Mouse (Mus musculus): Measurements from ENCODE around the gene Naf1.
A peak's percentile ranks its signal among the peaks of the same experiment; 100 is the strongest.

The Naf1 gene

DNA sequence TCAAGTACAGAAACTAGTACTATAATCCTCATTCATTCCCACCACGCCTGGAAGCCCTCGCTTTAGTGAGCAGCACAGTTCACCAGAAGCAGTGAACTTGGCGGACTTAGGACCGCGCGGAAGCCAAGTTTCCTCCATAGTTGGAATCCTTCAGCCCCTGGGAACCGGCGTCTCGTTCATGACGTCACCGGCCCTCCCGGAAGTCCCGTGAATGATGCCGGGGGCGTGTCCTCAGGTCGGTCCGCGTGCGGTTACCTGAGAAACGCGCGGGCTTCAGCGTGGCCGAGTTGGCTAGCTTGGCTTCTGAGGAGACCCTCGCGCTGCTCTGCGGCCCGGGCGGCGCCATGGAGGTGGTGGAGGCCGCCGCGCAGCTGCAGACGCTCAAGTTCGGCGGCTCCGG lies at the start of gene Naf1:
Naf1 (plus strand) TSS at position 195 of the 400 bp plus-strand sequence.
- peak; percentile 81 for DNase-seq (ENCODE audit: extremely low spot score, low read depth, low spot score)

DNA sequence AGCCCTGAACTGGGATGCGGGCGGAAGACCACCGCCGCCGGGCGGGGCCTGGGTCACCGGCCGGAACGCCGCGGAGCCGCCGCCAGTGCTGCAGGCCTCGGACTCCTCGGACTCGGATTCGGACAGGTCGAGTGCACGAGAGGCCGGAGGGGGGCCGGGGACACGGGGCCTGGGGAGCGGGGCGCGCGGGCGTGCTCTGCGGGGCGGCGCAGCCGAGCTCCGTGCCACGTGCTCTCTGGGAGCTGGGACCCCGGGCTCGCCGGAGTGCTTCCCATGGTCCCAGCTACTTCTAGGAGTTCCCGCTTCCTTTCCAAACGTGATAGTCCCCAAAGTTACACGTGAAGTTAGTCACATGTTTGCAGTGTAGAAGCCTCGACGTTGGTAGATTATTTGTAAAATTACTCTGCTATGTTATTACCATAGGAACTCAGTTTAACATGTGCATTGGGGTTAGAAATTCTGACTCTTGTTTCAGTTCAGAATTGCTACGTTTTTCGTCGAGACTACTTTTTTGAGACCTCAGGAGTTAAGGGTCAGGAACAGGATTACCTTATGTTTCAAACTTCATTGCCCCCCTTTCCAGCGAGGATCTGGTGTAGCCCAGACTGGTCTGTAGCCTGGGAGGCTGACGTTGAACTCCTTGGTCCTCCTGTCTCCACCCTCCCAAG lies 1.0 kb downstream of the Naf1 start:
- DNase-seq (ENCODE audit: extremely low spot score, low read depth, low spot score): peak; percentile 14

DNA sequence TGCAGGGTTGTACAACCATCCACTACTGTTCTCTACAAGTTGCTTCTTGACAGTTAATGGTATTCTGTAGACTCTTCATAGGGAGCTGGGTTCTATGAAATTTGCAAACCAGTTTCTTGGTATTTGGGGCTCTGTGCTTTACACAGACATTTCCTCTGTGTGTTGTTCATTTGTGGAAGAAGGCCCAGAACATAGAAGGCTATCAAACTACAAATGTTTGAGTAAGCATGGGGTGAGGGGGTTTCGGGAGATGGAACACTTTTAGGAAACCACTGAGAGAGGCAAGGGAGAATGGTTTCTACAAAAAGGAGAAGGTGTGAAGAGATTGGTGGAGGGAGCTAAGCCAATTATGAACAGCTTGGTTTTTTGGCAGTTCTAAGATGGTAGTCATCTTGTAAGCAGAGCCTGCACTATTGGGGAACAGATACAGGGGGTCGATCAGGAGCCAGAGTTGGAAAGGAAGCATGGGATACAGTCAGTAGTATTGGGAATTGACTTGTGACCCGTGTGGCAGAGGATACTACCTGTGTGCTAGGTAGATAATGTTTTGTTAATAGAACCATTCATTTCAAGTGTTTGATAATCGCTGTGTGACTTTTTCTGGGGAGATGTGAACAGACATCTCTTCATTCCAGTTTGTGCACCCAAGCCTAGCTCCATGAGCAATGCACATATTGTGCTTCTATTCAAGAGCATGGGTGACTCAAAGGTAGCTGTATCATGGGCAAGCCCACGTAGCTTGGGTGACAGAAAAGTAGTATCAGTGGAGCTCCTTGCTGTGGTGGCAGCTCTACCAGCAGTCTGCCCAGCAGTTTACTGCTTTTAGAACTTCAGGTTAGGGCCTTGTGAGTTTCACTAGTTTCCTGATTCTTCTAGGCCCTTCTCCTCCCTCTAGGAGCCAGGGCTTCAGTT lies 1.8 kb downstream of the Naf1 start:
- DNase-seq (ENCODE audit: extremely low spot score, low read depth, low spot score): no peak

DNA sequence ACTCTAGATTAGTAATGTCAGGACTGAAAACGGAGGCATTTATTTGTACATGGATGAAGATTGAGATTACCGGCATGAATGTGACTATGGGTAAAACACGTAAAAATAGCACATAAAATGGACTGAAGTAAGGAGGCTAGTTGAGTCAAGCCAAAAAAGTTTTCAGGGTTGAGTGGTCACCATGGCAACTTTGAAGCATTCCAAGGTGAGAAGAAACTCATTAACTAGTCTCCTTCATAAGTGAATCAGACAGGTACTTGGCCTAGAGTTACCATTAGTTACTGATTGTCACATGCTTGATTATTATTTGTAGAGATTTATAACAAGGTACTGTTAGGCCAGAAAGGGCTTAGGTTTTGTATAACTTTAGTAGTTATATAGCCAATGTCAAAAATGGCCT lies 3.7 kb downstream of the Naf1 start:
- no peak for DNase-seq (ENCODE audit: extremely low spot score, low read depth, low spot score)

DNA sequence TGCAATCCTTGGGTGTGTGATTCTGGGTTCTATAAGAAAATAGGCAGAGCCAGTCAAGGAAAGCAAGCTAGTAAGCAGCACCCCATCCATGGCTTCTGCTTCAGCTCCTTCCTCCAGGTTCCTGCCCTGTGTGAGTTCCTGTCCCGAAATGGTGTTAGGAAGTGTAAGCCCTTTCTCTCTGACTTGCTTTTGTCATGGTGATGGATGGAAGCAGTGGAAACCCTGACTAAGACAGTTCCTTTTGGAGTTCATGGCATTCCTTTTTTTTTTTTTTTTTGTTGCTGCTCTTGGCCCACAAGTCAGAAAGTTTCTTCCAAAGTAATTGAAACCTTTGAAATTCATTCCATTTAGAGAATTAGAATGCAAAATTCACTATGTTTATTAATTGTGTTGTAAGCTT lies 5.1 kb downstream of the Naf1 start:
- DNase-seq (ENCODE audit: extremely low spot score, low read depth, low spot score): no peak

DNA sequence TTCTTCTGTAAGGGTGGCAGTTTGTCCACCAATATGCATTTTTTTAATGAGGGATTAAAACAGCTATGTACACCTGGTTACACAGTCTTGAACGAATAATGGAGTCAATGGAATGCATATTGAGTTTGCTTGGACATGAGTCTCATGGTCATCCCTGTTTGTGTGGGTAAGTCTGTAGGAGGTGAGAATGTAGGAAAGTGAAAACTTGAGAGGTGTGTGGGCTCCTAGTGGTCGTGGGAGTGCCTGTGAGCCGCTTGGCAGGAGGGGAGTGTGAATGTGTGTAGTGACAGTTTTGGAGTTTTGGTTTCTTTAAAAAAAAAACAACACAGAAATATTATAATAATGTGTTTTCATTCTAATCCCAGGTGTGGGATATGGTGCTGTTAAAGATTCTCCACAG lies 7.7 kb downstream of the Naf1 start:
- DNase-seq (ENCODE audit: extremely low spot score, low read depth, low spot score): no peak

DNA sequence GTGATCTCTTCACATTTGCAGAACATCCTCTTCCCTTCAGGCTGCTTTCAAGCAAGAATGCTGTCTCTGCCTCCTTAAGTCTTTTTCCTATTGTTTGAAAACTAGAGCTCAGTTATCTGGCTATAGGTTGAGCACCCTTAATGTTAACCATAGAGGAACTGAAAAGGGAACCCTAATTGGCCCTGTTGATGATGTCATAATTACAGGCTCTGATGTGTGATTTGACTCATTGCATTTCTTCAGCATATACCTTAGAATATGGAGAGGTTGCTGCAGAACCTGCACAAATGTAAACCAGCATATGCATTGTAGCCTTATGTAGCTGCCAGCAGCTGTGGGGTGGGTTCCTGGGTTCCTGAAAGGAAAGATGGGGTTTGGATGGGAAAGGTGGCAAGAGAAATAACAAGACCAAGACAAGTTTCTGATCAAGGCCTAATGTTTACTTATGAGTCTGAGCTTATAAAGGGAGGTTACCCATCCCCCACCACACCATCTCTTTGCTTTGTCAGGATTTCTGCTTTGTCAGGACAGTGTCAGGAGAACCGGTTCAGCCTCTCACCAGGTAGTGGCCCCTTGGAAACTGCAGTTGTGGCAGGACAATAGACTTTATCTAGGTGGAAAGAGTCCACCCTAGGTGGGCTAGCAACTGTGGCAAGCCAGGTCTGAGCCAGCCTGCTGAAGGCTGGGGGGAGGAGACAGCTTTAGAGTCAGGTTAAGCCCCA lies 9.4 kb downstream of the Naf1 start:
- DNase-seq (ENCODE audit: extremely low spot score, low read depth, low spot score): no peak

DNA sequence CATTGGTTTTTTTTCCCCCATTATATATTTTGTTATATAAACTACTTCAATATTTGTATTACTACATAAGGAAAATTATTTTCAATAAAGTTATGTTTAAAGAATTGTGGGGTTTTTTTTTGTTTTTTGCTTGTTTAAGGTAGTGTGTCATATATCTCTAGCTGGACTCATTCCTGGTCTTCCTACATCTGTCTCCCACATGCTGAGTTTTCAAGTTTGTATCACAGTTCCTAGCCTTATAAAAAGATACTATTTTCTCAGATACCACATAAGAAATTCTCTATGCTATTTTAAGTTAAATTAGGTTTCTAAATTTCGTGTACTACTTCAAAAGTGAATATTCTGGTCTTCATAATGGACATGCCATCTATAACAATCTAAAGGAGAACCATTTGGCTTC lies 23.8 kb downstream of the Naf1 start:
- no peak for DNase-seq (ENCODE audit: extremely low spot score, low read depth, low spot score)

DNA sequence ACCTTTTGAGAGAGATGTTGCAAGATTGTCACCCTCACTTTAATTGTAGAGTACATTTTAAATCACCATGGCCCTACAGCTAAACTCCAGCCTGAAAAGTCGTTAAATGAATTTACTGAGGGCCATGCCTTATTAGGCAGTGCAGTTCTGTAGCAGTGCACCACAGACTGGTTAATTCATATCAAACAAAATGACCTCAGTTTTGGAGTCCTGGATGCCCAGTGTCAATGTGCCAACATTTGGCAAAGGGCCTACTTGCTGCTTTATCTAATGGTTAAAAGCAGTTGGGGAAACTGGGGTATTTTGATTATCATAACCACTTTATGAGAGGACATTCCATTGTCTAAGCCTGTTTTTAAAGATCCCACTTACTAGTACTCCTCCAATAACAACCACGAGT lies 31.9 kb downstream of the Naf1 start:
- no peak for DNase-seq (ENCODE audit: extremely low spot score, low read depth, low spot score)

DNA sequence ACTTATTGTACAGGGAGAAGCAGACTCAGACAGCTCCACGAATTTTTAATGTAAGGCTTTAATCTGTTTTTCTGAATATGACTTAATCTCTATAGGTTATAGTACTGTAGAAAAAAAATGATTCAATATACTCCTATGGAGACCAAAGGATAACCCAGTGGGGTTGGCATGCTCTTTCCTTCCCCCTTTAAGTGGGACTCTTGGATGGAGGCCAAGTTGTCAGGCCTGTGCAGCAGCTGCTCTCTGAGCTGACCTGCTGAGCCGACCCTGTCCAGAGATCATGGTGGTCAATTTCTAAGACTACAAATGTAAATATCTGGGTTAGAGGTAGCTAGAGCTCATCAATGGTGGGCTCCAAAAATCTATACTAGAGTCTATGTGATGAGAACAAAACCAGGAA lies 45.0 kb downstream of the Naf1 start:
- DNase-seq (ENCODE audit: extremely low spot score, low read depth, low spot score): no peak

DNA sequence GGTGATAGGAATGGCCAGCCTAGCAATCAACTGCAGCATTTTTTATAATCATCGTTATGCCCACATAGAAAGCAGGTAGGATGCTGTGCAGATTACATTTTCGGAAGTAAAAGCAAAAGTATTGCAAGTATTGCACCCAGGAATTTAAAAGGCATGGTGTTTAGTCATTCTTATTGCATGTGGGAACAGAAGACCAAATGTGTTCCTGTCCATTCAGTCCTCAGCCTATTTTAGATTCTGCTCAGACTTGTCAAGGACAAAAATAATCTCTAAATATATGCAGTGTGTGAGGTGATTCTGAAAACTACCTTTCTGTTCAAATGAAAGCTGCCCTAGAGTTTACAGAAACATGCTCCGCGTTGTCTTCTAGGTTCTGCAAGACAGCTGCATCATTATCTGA lies 45.5 kb downstream of the Naf1 start:
- no peak for DNase-seq (ENCODE audit: extremely low spot score, low read depth, low spot score)

DNA sequence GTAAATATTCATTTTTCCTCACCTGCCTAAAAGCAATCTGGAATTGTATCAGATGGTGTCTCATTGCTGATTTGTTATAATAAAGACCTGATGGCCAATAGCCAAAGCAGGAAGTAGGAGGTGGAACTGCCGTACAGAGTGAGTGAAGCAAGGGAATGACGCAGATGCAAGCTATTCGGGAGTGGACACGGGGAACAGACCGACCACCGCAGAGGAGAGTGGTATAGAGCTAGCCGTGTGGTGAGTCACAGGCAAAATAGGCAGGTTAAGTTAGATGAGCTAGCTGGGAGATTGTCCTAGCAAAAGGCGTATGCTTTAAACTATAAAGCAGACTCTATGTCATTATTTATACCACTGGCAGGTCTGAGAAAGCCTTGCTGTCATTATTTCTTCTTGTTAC lies 46.1 kb downstream of the Naf1 start:
- DNase-seq (ENCODE audit: extremely low spot score, low read depth, low spot score): no peak

DNA sequence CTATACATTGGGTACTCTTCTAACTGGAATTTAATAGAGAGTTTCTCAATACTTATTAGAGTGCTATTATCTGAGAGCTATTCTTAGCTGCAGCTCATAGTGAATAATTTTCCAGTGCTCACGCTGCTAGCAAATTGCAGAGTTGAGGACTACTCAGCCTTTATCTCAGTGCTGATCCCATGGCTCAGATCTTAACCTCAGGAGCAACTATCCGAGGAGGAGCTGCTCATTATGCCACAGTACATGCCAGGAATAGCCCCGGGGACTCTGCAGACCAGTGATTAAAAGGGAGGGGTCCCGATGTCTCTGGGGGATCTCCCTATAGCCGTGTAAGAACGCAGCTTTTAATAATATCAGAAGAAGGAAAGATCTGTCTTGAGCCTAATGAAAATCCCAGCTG lies 50.7 kb downstream of the Naf1 start:
- DNase-seq (ENCODE audit: extremely low spot score, low read depth, low spot score): no peak

DNA sequence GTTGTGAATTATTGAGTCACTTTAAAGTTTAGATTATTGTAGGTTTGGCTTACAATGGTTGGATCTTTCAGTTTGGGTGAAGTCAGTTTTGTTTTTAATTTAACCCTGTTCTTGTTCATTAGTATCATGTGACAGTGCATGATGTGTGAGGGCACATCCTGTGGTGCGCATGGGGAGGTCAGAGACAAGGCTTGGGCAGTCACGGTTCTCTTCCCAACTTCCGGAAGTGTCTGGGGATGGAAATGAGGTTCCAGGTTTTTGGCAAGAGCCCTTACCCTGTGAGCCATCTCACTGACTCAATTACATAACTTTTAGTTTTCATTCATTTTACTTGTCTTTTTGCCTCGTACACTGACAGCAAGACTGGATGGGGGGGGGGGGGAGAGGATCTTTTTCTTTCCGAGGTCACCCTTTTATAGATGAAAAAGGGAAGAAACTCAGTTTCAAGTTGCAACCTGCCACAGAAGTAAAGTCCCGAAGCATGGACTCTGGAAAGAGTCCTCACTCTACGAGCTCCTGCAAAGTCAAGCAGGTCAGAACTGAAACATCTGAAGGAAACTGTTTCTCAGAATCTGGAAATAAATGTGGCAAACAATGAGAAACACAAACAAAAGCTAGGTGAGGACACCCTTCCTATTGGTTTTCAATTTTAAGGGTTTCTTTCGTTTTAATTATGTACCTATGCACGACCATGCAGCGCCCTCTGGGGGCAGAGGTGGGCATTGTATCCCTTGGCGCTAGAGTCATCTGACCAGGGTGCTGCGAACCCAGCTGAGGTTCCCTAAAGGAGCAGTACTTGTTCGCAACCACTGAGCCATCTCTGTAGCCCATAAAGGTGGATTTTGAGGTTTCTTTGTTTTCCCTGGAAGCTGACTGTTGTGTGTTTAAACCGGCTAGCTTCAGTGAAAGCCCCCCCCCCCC lies 53.9 kb downstream of the Naf1 start:
- no peak for DNase-seq (ENCODE audit: extremely low spot score, low read depth, low spot score)

DNA sequence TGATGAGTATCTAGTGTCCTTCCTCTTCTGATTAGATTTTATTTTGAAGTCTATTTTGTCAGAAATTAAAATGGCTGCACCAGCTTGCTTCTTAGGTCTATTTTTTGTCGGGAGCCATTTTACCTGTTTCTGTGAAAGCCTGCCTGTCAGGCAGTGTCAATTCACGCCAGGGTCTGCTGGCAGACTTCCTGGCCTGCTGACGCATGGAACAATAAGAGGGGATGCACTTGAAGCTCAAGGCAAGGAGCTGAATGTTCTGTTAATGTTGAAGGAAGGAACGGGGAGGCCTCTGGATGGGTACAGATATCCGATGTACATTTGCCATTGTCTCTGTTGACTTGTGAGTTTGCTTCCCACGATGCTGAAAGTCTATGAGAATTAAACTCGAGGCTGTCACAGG lies 56.0 kb downstream of the Naf1 start:
- DNase-seq (ENCODE audit: extremely low spot score, low read depth, low spot score): no peak

DNA sequence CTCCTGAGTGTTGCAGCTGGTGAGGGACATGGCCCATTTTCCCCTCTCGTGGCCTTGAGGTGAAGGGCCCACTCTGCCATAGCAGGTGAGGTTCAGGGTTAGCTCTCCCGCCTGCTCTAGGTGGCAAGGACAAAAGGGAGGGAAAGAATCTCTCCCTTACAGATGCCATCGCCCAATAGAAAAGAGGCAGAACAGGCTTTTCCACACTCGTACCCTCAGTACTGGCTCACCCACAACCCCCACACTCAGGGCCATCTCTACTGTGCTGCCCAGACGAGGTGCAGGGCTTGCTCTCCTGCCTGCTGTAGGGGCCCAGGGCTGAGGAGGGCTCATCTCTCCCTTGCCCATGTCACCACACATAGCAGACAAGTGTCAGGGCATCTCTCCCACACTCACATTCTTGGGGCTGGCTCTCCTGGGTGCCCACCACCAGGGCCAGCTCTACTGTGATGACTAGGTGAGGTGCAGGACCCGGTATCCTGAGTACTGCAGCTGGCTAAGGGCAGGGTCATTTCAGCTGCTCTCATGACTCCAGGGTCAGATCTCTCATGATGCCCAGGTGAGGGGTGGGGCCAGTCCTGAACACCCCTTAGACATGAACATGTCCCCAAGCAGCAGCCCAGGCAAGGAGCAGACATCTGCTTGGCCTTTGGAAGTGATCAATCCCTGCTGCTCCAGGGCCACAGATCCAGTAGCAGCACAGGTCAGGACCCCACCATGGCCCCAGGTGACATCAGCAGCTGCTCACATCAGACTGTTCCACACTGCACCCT lies 57.9 kb downstream of the Naf1 start:
- DNase-seq (ENCODE audit: extremely low spot score, low read depth, low spot score): no peak

DNA sequence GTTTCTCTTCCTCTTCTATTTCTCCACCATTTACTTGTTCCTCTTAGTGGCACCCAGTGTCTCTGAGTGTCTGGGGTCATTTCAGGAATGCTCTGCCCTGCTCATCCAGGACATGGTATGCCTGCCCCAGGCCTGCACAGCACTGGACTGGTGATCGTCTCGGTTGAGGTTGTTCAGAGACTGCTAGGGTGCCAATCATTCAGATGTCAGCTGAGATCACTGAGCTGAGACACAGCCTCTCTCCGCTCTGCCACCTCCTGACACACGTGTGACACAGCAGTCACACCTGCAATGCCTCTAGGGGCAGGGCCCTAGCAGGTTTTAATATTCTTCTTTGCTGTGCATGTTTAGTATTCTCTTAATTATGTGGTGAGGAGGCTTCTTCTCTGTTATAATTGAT lies 58.5 kb downstream of the Naf1 start:
- no peak for DNase-seq (ENCODE audit: extremely low spot score, low read depth, low spot score)

DNA sequence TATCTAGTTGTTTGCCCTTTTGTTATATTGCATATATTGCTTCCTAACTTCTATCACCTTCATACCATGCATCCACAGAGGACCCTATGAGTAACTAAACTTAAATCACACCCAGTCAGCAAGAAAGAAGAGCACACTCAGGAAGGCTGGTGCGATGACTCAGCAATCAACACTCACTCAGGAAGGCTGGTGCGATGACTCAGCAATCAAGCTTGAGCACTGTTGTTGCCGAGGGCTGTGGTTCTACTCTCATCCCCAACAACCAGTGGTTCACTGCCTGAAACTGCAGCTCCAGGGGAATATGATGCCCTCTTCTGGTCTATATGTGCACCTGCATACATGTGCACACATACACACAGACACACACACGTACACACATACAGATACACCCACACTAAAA lies 73.7 kb downstream of the Naf1 start:
- no peak for DNase-seq (ENCODE audit: extremely low spot score, low read depth, low spot score)

DNA sequence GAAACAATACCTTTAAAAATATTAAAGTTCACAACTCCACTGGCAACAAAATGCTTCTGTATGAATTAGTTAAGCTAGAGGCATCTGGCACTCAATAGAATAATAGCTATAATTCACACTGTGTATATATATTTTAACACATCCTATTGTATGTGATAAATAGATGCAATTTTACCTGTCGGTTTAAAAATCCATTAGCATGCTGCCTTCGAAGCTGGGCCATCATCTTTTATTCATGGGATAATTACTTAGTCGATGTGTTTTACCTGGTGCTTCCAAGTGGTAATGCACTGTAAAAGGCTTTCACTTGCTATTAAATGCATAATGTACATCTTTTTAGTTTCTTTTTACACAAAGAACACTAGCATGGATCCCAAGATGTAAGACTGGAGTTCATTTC lies 76.2 kb downstream of the Naf1 start:
- no peak for DNase-seq (ENCODE audit: extremely low spot score, low read depth, low spot score)
